Mouse (Mus musculus) small intestine, adult 2 months (tissue): Measurements from ENCODE around the gene 1810046K07Rik. TPM values are rescaled to one million over a fixed set of nuclear protein-coding genes. Genes with fewer than 3 reads are reported as not detected.

Experiments used
- H3K27ac ChIP-seq: fragments of 200-500 bp; 2 replicates; pipeline ENCODE4 v1.5.1; 2012; ENCODE audit warnings: low read depth, low read length, control low read depth, inconsistent platforms; ENCODE audit not compliant: insufficient read depth
- H3K27me3 ChIP-seq: fragments of 200-500 bp; 2 replicates; pipeline ENCODE4 v1.6.1; 2012; ENCODE audit warnings: mild to moderate bottlenecking, moderate library complexity, low read length, inconsistent platforms; ENCODE audit not compliant: control insufficient read depth, insufficient read depth
- H3K36me3 ChIP-seq: fragments of 200-500 bp; 2 replicates; pipeline ENCODE4 v1.6.1; 2012; ENCODE audit warnings: mild to moderate bottlenecking, low read length, control low read depth, inconsistent platforms; ENCODE audit not compliant: control insufficient read depth, insufficient read depth
- H3K4me1 ChIP-seq: fragments of 200-500 bp; 2 replicates; pipeline ENCODE4 v1.6.1; 2012; ENCODE audit warnings: low read length, inconsistent platforms, mixed read lengths; ENCODE audit not compliant: control insufficient read depth, insufficient read depth, insufficient read length
- H3K4me3 ChIP-seq: fragments of 200-500 bp; 2 replicates; pipeline ENCODE4 v1.5.1; 2012; ENCODE audit warnings: low read depth, mild to moderate bottlenecking, control low read depth, inconsistent platforms, low read length, moderate library complexity
- CTCF ChIP-seq: fragments of 200-500 bp; IDR thresholded peaks from 2 replicates; pipeline ENCODE4 v1.5.1; 2012; ENCODE audit warnings: low read depth, mild to moderate bottlenecking, control low read depth, inconsistent platforms, low read length, moderate library complexity, mixed read lengths; ENCODE audit not compliant: insufficient replicate concordance, insufficient read length; ENCODE audit errors: extremely low read depth
- POLR2A ChIP-seq: fragments of 200-500 bp; IDR thresholded peaks from 2 replicates; pipeline ENCODE4 v1.6.1; 2012; ENCODE audit warnings: low read depth, mild to moderate bottlenecking, control low read depth, inconsistent platforms, low read length, moderate library complexity
- WGBS: fragments of 180-500 bp; shearing (Covaris S2); methylation state at CpG from one replicate; pipeline ENCODE4 v1.1.7; 2018; 5-methylcytosine and 5-hydroxymethylcytosine counted together
- polyA plus RNA-seq: library from polyadenylated mRNA; depleted of rRNA; stranded (reverse); fragments of >200 nt; gene quantifications from 2 replicates; pipeline ENCODE4 v1.2.3, GENCODE M21; 2012; rRNA removed

The 1810046K07Rik gene
- polyA plus RNA-seq, 1 experiment: 50.7 TPM

GRCm38 (mm10) chr9:51274678-51275077 lies 54.0 kb downstream of the 1810046K07Rik start:
- TF ChIP-seq CTCF: no peak
- no peak for TF ChIP-seq POLR2A
- Histone ChIP-seq H3K27ac (peak overlapping the region; percentile 48), H3K4me1 (peaks cover 24% of the 10 kb centered on the region), H3K27me3 (no peaks in the 10 kb centered on the region), H3K36me3 (peaks cover 2% of the 10 kb centered on the region; the same call in 1 of the 2 replicates), H3K4me3 (no peak overlapping the region)
- 10% methylated on average over 4 of the region's 4 CpGs for WGBS

- no peak overlapping the region for H3K4me3 ChIP-seq
- TF ChIP-seq CTCF (no peak), POLR2A (no peak)
- H3K4me1 ChIP-seq: peaks cover 24% of the 10 kb centered on the region
- H3K36me3 ChIP-seq: peaks cover 2% of the 10 kb centered on the region; the same call in 1 of the 2 replicates
- no peaks in the 10 kb centered on the region for H3K27me3 ChIP-seq
- H3K27ac ChIP-seq: no peak overlapping the region
- 57% methylated on average over 9 of the region's 9 CpGs for WGBS
Measured at GRCm38 (mm10) chr9:51273581-51274154, 55.0 kb downstream of the 1810046K07Rik start.

- H3K27ac ChIP-seq: peak overlapping the region; percentile 65; the same call in 1 of the 2 replicates
- H3K4me3 ChIP-seq: no peak overlapping the region
- 22% methylated on average over 5 of the region's 5 CpGs for WGBS
- peaks cover 19% of the 10 kb centered on the region for H3K4me1 ChIP-seq
- TF ChIP-seq CTCF: no peak
- no peak for TF ChIP-seq POLR2A
- no peaks in the 10 kb centered on the region for H3K27me3 ChIP-seq
- H3K36me3 ChIP-seq: peaks cover 2% of the 10 kb centered on the region; the same call in 1 of the 2 replicates
Measured at GRCm38 (mm10) chr9:51272102-51272501, 56.6 kb downstream of the 1810046K07Rik start.

- H3K27ac ChIP-seq: no peak overlapping the region
- H3K4me1 ChIP-seq: peaks cover 19% of the 10 kb centered on the region
- H3K36me3 ChIP-seq: peaks cover 2% of the 10 kb centered on the region; the same call in 1 of the 2 replicates
- TF ChIP-seq CTCF: no peak
- no peak for TF ChIP-seq POLR2A
- 57% methylated on average over 8 of the region's 8 CpGs for WGBS
- no peak overlapping the region for H3K4me3 ChIP-seq
- no peaks in the 10 kb centered on the region for H3K27me3 ChIP-seq
Measured at GRCm38 (mm10) chr9:51271073-51271472, 57.6 kb downstream of the 1810046K07Rik start.

- Histone ChIP-seq H3K4me1 (peaks cover 17% of the 10 kb centered on the region), H3K27me3 (no peaks in the 10 kb centered on the region), H3K27ac (no peak overlapping the region), H3K36me3 (peaks cover 2% of the 10 kb centered on the region; the same call in 1 of the 2 replicates), H3K4me3 (no peak overlapping the region)
- no peak for TF ChIP-seq CTCF
- TF ChIP-seq POLR2A: no peak
- 79% methylated on average over 5 of the region's 5 CpGs for WGBS
Measured at GRCm38 (mm10) chr9:51268852-51269251, 59.9 kb downstream of the 1810046K07Rik start.

GRCm38 (mm10) chr9:51258426-51258825 lies 70.3 kb downstream of the 1810046K07Rik start:
- H3K27ac ChIP-seq: no peak overlapping the region
- H3K4me3 ChIP-seq: no peak overlapping the region
- peaks cover 11% of the 10 kb centered on the region for H3K4me1 ChIP-seq
- 83% methylated on average over 5 of the region's 5 CpGs for WGBS
- TF ChIP-seq CTCF: no peak
- no peak for TF ChIP-seq POLR2A
- H3K36me3 ChIP-seq: no peaks in the 10 kb centered on the region
- no peaks in the 10 kb centered on the region for H3K27me3 ChIP-seq

GRCm38 (mm10) chr9:51256780-51257502 lies 71.8 kb downstream of the 1810046K07Rik start:
- no peak overlapping the region for H3K4me3 ChIP-seq
- no peaks in the 10 kb centered on the region for H3K27me3 ChIP-seq
- peaks cover 13% of the 10 kb centered on the region for H3K4me1 ChIP-seq
- H3K36me3 ChIP-seq: no peaks in the 10 kb centered on the region
- H3K27ac ChIP-seq: peak overlapping the region; percentile 14
- 23% methylated on average over 4 of the region's 4 CpGs for WGBS
- TF ChIP-seq CTCF (no peak), POLR2A (no peak)

Other genes with a start within 250 kb of the 1810046K07Rik start
- gene 4833427G06Rik, start 226.8 kb downstream of the 1810046K07Rik start, polyA plus RNA-seq: not detected in 2 replicates
- 0.52 and 0.75 TPM in 2 replicates for gene Gm32742, start 163.4 kb downstream of the 1810046K07Rik start, polyA plus RNA-seq
- 14.0 and 32.6 TPM in 2 replicates for gene Pou2af1, start 115.2 kb downstream of the 1810046K07Rik start, polyA plus RNA-seq
- 3.1 and 6.0 TPM in 2 replicates for gene Colca2, start 50.3 kb downstream of the 1810046K07Rik start, polyA plus RNA-seq